In genomic region chr7:116224543-116224942, GRCm38 (mm10) we compare ENCODE assay signal across 18 mouse cellular contexts.
DNase-seq lines count a peak whose midpoint lies in the region; ATAC-seq and TF ChIP-seq lines count a peak whose summit lies in the region.
"Had no signal": no experiment of that assay in that cellular context is flagged by ENCODE, and none has a peak within 500 bp of the region (broad histone marks: within the 10 kb centered on the region; RNA-seq: fewer than 3 reads in every experiment).

No protein-coding gene starts in this region.

- H3K4me2 ChIP-seq in heart, embryonic 13.5 days: peak overlapping the region; percentile 42
- peak overlapping the region; percentile 28; the same call in 1 of the 2 replicates for H3K4me2 ChIP-seq in heart, postnatal 0 days (ENCODE audit: low read depth, low read length)
- no peak overlapping the region for H3K4me2 ChIP-seq in midbrain, embryonic 13.5 days (replicated peaks)
- H3K4me2 ChIP-seq: forebrain, embryonic 13.5 days; hindbrain, embryonic 15.5 days had no signal

- DNase-seq in heart, postnatal 14 days: no peak
- no peak for DNase-seq in heart, postnatal 0 days (ENCODE audit: low spot score)
- no peak for DNase-seq in heart, postnatal 25 days (ENCODE audit: low spot score)
- no peak for DNase-seq in midbrain, embryonic 10.5 days (ENCODE audit: low spot score)
- no peak for DNase-seq in layer of hippocampus, adult 8-10 months (ENCODE audit: low spot score in 2 of 2)
- DNase-seq: adrenal gland, adult 2 months; adrenal gland, postnatal 36 days; cerebellum, adult 2 months; cerebellum, postnatal 10 days; forebrain, postnatal 0 days; gastrocnemius, postnatal 14 days; kidney, adult 9 months had no signal

- H3K27ac ChIP-seq in heart, embryonic 13.5 days (replicated peaks): peak overlapping the region; percentile 66
- H3K27ac ChIP-seq in heart, postnatal 0 days (ENCODE audit: low read depth): peak overlapping the region; percentile 76
- H3K27ac ChIP-seq in midbrain, embryonic 10.5 days (replicated peaks): 0 out of 2 replicates have a peak overlapping the region, but pooled peaks have one; percentile 46
- H3K27ac ChIP-seq in midbrain, embryonic 13.5 days: no peak overlapping the region
- H3K27ac ChIP-seq: embryonic facial prominence, embryonic 10.5 days; forebrain, embryonic 13.5 days; hindbrain, embryonic 15.5 days had no signal

- peak overlapping the region; percentile 48 for H3K9ac ChIP-seq in heart, embryonic 13.5 days
- no peak overlapping the region for H3K9ac ChIP-seq in heart, postnatal 0 days (replicated peaks; ENCODE audit: low read depth, low read length)
- H3K9ac ChIP-seq in midbrain, embryonic 13.5 days (replicated peaks): no peak overlapping the region
- H3K9ac ChIP-seq: forebrain, embryonic 13.5 days; forebrain, postnatal 0 days; hindbrain, embryonic 15.5 days had no signal

- WGBS in heart, embryonic 13.5 days: 40% methylated on average over 2 of the region's 2 CpGs
- WGBS in heart, postnatal 0 days: 25% methylated on average over 2 of the region's 2 CpGs
- 93% methylated on average over 2 of the region's 2 CpGs for WGBS in midbrain, embryonic 10.5 days
- 82% methylated on average over 2 of the region's 2 CpGs for WGBS in midbrain, embryonic 13.5 days

- no peak for TF ChIP-seq EP300 in heart, postnatal 0 days (IDR thresholded peaks at IDR 0.05; ENCODE audit: low read depth)

- ATAC-seq in heart, embryonic 13.5 days (ENCODE audit: extremely low read depth, insufficient number of reproducible peaks, low FRiP score, low TSS enrichment): no peak
- ATAC-seq in heart, postnatal 0 days (ENCODE audit: insufficient read depth, low read depth): peak; percentile 48; the same call in 1 of the 2 replicates
- no peak for ATAC-seq in midbrain, embryonic 13.5 days
- ATAC-seq: forebrain, embryonic 13.5 days; forebrain, postnatal 0 days; intestine, embryonic 16.5 days had no signal

- no peak overlapping the region for H3K4me3 ChIP-seq in heart, embryonic 13.5 days
- H3K4me3 ChIP-seq in heart, postnatal 0 days (ENCODE audit: low read depth, low read length): no peak overlapping the region
- no peak overlapping the region for H3K4me3 ChIP-seq in midbrain, embryonic 10.5 days
- no peak overlapping the region for H3K4me3 ChIP-seq in midbrain, embryonic 13.5 days (replicated peaks)
- H3K4me3 ChIP-seq: embryonic facial prominence, embryonic 10.5 days; forebrain, embryonic 13.5 days; hindbrain, embryonic 15.5 days had no signal

- TF ChIP-seq CTCF in heart, postnatal 0 days (IDR thresholded peaks at IDR 0.05; ENCODE audit: low read depth): no peak

- peaks cover 91% of the 10 kb centered on the region for H3K4me1 ChIP-seq in heart, embryonic 13.5 days
- H3K4me1 ChIP-seq in heart, postnatal 0 days (ENCODE audit: control insufficient read depth, insufficient read depth): peaks cover 66% of the 10 kb centered on the region
- H3K4me1 ChIP-seq in midbrain, embryonic 10.5 days: peaks cover 48% of the 10 kb centered on the region
- peaks cover 31% of the 10 kb centered on the region for H3K4me1 ChIP-seq in midbrain, embryonic 13.5 days (replicated peaks)

- no peaks in the 10 kb centered on the region for H3K27me3 ChIP-seq in heart, embryonic 13.5 days (replicated peaks)
- H3K27me3 ChIP-seq in heart, postnatal 0 days (ENCODE audit: control insufficient read depth, insufficient read depth, low read length): no peaks in the 10 kb centered on the region
- H3K27me3 ChIP-seq in midbrain, embryonic 10.5 days (ENCODE audit: low read depth, poor library complexity, severe bottlenecking): no peaks in the 10 kb centered on the region
- no peaks in the 10 kb centered on the region for H3K27me3 ChIP-seq in midbrain, embryonic 13.5 days
- H3K27me3 ChIP-seq: forebrain, embryonic 13.5 days; hindbrain, embryonic 15.5 days had no signal

- intact Hi-C loops in heart, postnatal 14 days (cut with DNase I): no loop called here
- intact Hi-C loops in heart, postnatal 25 days (cut with DNase I): no loop called here

- H3K9me3 ChIP-seq in heart, embryonic 13.5 days: no peaks in the 10 kb centered on the region
- no peaks in the 10 kb centered on the region for H3K9me3 ChIP-seq in heart, postnatal 0 days (replicated peaks; ENCODE audit: control insufficient read depth, low read length)
- no peaks in the 10 kb centered on the region for H3K9me3 ChIP-seq in midbrain, embryonic 10.5 days (replicated peaks)
- no peaks in the 10 kb centered on the region for H3K9me3 ChIP-seq in midbrain, embryonic 13.5 days
- H3K9me3 ChIP-seq: embryonic facial prominence, embryonic 10.5 days; forebrain, embryonic 13.5 days; hindbrain, embryonic 15.5 days had no signal

- no peaks in the 10 kb centered on the region for H3K36me3 ChIP-seq in heart, embryonic 13.5 days
- no peaks in the 10 kb centered on the region for H3K36me3 ChIP-seq in heart, postnatal 0 days (replicated peaks; ENCODE audit: control insufficient read depth, insufficient read depth, low read length)
- no peaks in the 10 kb centered on the region for H3K36me3 ChIP-seq in midbrain, embryonic 10.5 days
- no peaks in the 10 kb centered on the region for H3K36me3 ChIP-seq in midbrain, embryonic 13.5 days
- H3K36me3 ChIP-seq: embryonic facial prominence, embryonic 10.5 days; hindbrain, embryonic 15.5 days had no signal
